Mouse (Mus musculus): Measurements from ENCODE around the gene Mfsd5.

DNA sequence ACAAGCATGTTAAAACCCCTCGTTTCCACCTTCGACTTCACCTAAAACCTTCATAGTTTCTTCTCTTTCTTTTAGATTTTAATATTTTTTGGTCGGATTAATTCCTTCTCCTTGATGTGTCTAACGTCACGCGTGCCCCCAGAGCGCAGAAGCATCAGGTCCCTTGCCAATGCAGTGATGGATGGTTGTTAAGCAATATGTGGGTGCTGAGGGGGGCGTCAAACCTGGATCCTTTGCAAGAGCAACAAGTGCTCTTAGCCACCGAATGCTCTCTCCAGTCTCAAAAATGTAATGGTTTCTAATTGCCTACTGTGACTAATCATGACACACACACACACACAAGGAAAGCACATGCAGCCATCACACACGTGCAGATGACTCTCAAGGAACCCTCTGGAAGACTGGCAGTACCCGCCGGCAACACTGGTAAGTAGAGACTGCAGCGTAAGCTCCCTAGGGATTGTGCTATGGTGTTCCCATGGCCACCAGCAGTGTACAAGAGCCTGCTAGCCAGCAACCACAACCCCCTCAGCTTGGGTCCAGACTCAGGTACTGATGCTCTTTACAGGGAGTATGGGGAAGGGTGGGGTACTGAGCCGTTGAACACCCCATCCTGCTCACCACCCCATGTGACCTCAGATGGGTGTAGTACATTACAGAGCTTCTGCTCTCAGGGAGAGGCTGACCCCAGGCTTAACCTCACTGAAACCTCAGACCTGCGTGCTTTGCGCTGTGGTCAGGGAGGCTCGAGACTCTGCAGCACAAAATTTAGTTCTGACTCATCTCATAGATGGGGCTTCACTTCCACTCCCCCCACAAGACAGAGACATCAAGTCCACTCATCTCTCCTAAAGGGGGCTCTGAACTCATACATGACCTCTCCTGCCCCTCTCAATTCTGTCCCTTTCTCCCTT, 48.6 kb upstream of the Mfsd5 start:
- no peak for TF ChIP-seq POLR2A (IDR thresholded peaks at IDR 0.05; ENCODE audit: low read depth, low read length)
- no peak for TF ChIP-seq CTCF (IDR thresholded peaks at IDR 0.05; ENCODE audit: extremely low read depth, insufficient read depth, insufficient read length, insufficient replicate concordance)
